Mouse (Mus musculus): ENCODE data around the gene Ghr. TPM values are rescaled to one million over a fixed set of nuclear protein-coding genes. Genes with fewer than 3 reads are reported as not detected.
A peak's percentile ranks its signal among the peaks of the same experiment; 100 is the strongest.

Gene Ghr
- polyA plus RNA-seq, 1 experiment from 2014 or later: 96.5 TPM

DNA sequence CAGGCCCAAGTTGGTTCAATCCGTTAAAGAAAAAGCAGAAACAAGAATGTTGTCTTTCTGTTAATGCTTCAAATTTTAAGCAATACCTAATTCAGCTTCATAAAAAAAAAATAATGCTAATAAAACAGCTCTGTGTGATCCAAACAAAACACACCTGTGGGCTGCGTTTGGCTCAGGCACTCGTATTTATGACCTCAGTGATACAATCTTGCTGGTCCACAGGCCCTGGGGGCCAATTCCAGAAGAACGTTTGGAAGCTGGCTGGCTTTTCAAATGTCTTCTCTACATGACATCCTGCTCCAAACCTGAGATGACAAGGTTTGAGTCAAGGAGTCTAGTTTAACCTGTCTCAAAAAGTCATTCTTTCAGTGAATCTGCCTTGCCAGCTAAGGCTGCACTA lies 156.9 kb downstream of the Ghr start:
- Histone ChIP-seq H3K9me3 (ENCODE audit: control insufficient read depth, low read length) (no peaks in the 10 kb centered on the region), H3K4me3 (ENCODE audit: low read length) (no peak overlapping the region), H3K4me2 (ENCODE audit: low read depth, low read length) (no peak overlapping the region), H3K36me3 (ENCODE audit: control insufficient read depth, insufficient read depth, low read length) (no peaks in the 10 kb centered on the region), H3K27ac (ENCODE audit: low read length) (no peak overlapping the region), H3K4me1 (ENCODE audit: control insufficient read depth, insufficient read depth, low read length) (peaks cover 5% of the 10 kb centered on the region; the same call in 1 of the 2 replicates), H3K9ac (ENCODE audit: low read depth, low read length) (no peak overlapping the region), H3K27me3 (replicated peaks; ENCODE audit: control insufficient read depth, insufficient read depth, low read length) (no peaks in the 10 kb centered on the region)
- WGBS: 30% methylated on average over 4 of the region's 4 CpGs
- ATAC-seq: no peak

DNA sequence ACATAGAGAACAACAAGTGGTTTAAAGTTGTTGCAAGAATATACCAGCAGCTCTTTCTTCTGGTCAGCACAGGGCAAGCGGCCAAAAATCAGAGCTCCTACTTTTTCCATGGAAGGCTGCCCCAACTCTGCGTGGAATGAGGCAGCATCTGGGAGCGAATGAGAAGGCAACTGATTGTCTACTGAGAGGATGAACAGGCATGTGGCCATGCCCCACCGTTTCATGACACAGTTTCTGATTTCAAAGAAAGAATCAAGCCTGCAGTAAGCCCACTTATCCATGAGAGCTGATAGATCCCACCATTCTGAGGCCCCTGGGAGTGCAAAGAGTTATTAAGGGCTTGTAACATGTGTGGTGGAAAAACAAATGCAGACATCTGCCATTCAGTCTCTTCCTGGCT lies 160.1 kb downstream of the Ghr start:
- Histone ChIP-seq H3K4me1 (ENCODE audit: control insufficient read depth, insufficient read depth, low read length) (peaks cover 5% of the 10 kb centered on the region; the same call in 1 of the 2 replicates), H3K9ac (ENCODE audit: low read depth, low read length) (no peak overlapping the region), H3K4me3 (ENCODE audit: low read length) (no peak overlapping the region), H3K4me2 (ENCODE audit: low read depth, low read length) (no peak overlapping the region), H3K27ac (ENCODE audit: low read length) (no peak overlapping the region), H3K36me3 (ENCODE audit: control insufficient read depth, insufficient read depth, low read length) (no peaks in the 10 kb centered on the region), H3K27me3 (replicated peaks; ENCODE audit: control insufficient read depth, insufficient read depth, low read length) (no peaks in the 10 kb centered on the region), H3K9me3 (ENCODE audit: control insufficient read depth, low read length) (no peaks in the 10 kb centered on the region)
- 71% methylated on average over 4 of the region's 4 CpGs for WGBS
- no peak for ATAC-seq

DNA sequence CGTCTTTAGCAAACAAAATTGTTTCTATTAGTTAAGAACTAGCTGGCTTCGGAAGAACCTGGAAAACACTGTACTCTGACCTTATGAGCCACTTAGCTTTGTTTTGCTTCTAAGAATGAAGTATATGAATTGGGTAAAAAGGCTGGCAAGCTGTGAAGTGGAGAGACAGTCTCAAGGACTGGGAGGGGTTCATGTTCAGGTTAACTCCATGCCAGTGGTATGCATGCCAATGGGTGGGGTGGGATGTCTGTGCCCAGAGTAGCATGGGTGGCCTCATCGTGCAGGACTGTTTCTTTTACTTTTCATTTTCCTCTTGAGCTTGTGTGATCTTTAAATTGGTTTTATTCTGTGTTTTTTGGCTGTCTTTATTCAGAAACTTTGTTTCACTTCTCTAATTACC lies 165.6 kb downstream of the Ghr start:
- Histone ChIP-seq H3K9ac (ENCODE audit: low read depth, low read length) (no peak overlapping the region), H3K4me3 (ENCODE audit: low read length) (no peak overlapping the region), H3K9me3 (ENCODE audit: control insufficient read depth, low read length) (no peaks in the 10 kb centered on the region), H3K36me3 (ENCODE audit: control insufficient read depth, insufficient read depth, low read length) (no peaks in the 10 kb centered on the region), H3K27ac (ENCODE audit: low read length) (no peak overlapping the region), H3K4me1 (ENCODE audit: control insufficient read depth, insufficient read depth, low read length) (no peaks in the 10 kb centered on the region), H3K27me3 (replicated peaks; ENCODE audit: control insufficient read depth, insufficient read depth, low read length) (no peaks in the 10 kb centered on the region), H3K4me2 (ENCODE audit: low read depth, low read length) (no peak overlapping the region)
- ATAC-seq: no peak
- 87% methylated on average over 3 of the region's 3 CpGs for WGBS

DNA sequence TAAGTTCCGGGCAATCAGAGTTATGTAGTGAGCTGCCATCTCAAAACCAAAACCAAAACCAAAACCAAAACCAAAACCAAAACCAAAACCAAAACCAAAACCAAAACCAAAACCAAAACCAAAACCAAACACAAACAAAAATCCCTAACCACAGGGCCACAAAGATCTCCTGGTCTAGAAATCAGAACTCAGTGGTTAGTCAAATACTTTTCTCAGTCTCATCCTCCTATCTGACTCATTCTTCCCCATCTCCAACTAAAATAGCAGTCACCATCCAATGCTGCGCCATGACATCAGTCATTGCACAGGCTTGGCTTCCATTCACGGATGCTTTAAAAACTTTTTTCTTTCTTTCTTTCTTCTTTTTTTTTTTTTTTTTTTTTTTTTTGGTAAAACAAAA lies 170.2 kb downstream of the Ghr start:
- Histone ChIP-seq H3K4me3 (ENCODE audit: low read length) (no peak overlapping the region), H3K4me2 (ENCODE audit: low read depth, low read length) (no peak overlapping the region), H3K4me1 (ENCODE audit: control insufficient read depth, insufficient read depth, low read length) (no peaks in the 10 kb centered on the region), H3K27me3 (replicated peaks; ENCODE audit: control insufficient read depth, insufficient read depth, low read length) (no peaks in the 10 kb centered on the region), H3K27ac (ENCODE audit: low read length) (no peak overlapping the region), H3K9me3 (ENCODE audit: control insufficient read depth, low read length) (no peaks in the 10 kb centered on the region), H3K36me3 (ENCODE audit: control insufficient read depth, insufficient read depth, low read length) (no peaks in the 10 kb centered on the region), H3K9ac (ENCODE audit: low read depth, low read length) (no peak overlapping the region)
- 90% methylated on average over 3 of the region's 3 CpGs for WGBS
- ATAC-seq: no peak

DNA sequence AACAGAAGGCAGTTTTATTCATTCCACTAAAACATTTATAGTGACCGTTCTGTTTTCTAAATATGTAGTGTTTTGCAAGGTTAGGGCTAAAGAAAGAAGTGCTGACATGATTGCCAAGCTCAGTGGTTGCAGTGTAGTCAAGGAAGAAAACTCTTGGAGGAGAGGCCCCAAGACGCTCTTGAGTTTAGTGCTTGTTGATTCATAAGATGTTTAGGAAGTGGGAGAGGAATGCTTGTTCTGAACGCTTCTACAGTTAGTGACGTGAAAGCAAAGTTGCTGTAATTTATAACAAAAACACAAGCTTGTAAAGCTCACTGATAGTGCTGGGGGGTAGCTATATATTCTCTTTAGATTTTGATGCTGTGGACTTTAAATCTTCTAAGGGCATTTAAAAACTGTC lies 174.8 kb downstream of the Ghr start:
- Histone ChIP-seq H3K4me2 (ENCODE audit: low read depth, low read length) (no peak overlapping the region), H3K27ac (ENCODE audit: low read length) (no peak overlapping the region), H3K9ac (ENCODE audit: low read depth, low read length) (no peak overlapping the region), H3K27me3 (replicated peaks; ENCODE audit: control insufficient read depth, insufficient read depth, low read length) (no peaks in the 10 kb centered on the region), H3K9me3 (ENCODE audit: control insufficient read depth, low read length) (no peaks in the 10 kb centered on the region), H3K36me3 (ENCODE audit: control insufficient read depth, insufficient read depth, low read length) (no peaks in the 10 kb centered on the region), H3K4me1 (ENCODE audit: control insufficient read depth, insufficient read depth, low read length) (no peaks in the 10 kb centered on the region), H3K4me3 (ENCODE audit: low read length) (no peak overlapping the region)
- ATAC-seq: no peak
- 56% methylated on average over 4 of the region's 4 CpGs for WGBS

DNA sequence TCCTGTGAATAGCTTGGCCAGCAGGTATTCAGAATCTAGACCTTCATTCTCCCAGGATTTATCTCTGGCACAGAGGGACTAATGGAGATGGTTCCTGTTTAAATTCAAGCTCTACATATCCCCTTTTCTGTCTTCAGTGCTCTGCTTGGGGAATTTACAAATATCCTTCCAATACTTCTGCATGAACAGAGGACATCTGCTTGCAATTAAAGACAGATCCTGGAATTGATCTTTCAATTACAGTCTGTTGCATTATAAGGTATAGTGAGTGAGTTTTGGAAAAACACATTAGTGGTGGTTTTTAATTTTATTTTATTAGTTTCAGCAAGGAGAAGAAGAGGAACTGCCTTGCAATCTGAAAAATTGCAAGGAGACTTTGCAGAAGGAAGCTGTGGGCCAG lies 184.1 kb downstream of the Ghr start:
- Histone ChIP-seq H3K27me3 (replicated peaks; ENCODE audit: control insufficient read depth, insufficient read depth, low read length) (no peaks in the 10 kb centered on the region), H3K4me1 (ENCODE audit: control insufficient read depth, insufficient read depth, low read length) (no peaks in the 10 kb centered on the region), H3K36me3 (ENCODE audit: control insufficient read depth, insufficient read depth, low read length) (no peaks in the 10 kb centered on the region), H3K9ac (ENCODE audit: low read depth, low read length) (no peak overlapping the region), H3K4me3 (ENCODE audit: low read length) (no peak overlapping the region), H3K9me3 (ENCODE audit: control insufficient read depth, low read length) (no peaks in the 10 kb centered on the region), H3K27ac (ENCODE audit: low read length) (no peak overlapping the region), H3K4me2 (ENCODE audit: low read depth, low read length) (no peak overlapping the region)
- no peak for ATAC-seq

DNA sequence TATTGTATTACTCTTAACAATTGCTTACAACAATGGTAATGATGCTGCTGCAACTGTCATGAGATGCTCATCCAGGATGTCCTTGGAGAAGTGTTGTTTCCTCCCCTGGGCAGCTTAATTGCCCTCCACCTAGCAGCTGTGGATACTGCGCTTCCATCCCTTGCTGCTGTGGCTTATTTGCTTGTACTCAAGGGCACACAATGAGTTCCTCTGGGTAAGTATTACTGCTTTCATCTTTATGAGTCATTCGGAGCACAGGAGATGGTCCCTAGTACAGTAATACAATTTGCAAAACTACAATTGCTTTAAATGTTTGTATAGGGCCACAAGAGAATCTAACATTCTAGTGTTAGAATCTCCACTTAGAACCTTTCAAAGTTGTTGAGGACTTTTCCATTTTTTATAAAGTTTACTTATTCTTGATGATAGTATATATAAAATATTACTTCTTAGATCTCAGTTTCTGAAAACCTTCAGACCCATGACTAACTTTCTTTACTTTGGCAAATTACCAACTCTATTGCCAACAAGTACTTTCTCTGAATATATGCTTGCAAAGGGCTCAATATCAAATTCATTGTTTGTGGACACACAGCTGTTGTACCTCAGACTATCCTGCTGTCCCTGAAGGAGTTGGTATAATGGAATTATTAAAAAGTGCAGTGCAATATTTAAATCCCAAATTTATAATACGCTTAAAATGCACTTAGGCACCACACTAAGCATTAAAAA lies 185.8 kb downstream of the Ghr start:
- no peak for ATAC-seq
- no peak overlapping the region for H3K9ac ChIP-seq (ENCODE audit: low read depth, low read length)
- H3K4me3 ChIP-seq (ENCODE audit: low read length): no peak overlapping the region
- 80% methylated on average over 3 of the region's 3 CpGs for WGBS
- H3K27ac ChIP-seq (ENCODE audit: low read length): no peak overlapping the region
- H3K36me3 ChIP-seq (ENCODE audit: control insufficient read depth, insufficient read depth, low read length): no peaks in the 10 kb centered on the region
- H3K9me3 ChIP-seq (ENCODE audit: control insufficient read depth, low read length): no peaks in the 10 kb centered on the region
- no peak overlapping the region for H3K4me2 ChIP-seq (ENCODE audit: low read depth, low read length)
- no peaks in the 10 kb centered on the region for H3K4me1 ChIP-seq (ENCODE audit: control insufficient read depth, insufficient read depth, low read length)
- H3K27me3 ChIP-seq (replicated peaks; ENCODE audit: control insufficient read depth, insufficient read depth, low read length): no peaks in the 10 kb centered on the region

DNA sequence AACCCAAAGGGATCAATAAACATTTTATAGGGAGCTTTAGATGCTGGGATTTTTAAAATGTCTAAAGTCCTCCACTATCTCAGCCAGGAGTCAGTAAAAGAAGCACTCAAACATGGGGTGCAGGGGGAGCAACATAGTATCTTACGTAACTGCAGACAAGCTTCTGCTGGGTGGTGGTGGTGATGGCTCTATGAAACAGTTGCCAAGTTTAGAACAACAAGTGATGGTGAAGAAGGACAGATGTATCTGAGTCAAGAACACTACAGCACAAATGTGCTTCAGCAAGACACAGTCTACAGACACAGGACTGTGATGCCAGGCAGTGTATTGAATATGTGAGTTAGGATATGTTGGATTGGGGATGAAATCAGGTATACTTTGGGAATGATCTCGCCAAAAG lies 187.1 kb downstream of the Ghr start:
- H3K27ac ChIP-seq (ENCODE audit: low read length): no peak overlapping the region
- WGBS: 83% methylated on average over 2 of the region's 2 CpGs
- no peak overlapping the region for H3K9ac ChIP-seq (ENCODE audit: low read depth, low read length)
- no peaks in the 10 kb centered on the region for H3K4me1 ChIP-seq (ENCODE audit: control insufficient read depth, insufficient read depth, low read length)
- no peaks in the 10 kb centered on the region for H3K36me3 ChIP-seq (ENCODE audit: control insufficient read depth, insufficient read depth, low read length)
- H3K9me3 ChIP-seq (ENCODE audit: control insufficient read depth, low read length): no peaks in the 10 kb centered on the region
- no peaks in the 10 kb centered on the region for H3K27me3 ChIP-seq (replicated peaks; ENCODE audit: control insufficient read depth, insufficient read depth, low read length)
- no peak for ATAC-seq
- no peak overlapping the region for H3K4me2 ChIP-seq (ENCODE audit: low read depth, low read length)
- no peak overlapping the region for H3K4me3 ChIP-seq (ENCODE audit: low read length)

DNA sequence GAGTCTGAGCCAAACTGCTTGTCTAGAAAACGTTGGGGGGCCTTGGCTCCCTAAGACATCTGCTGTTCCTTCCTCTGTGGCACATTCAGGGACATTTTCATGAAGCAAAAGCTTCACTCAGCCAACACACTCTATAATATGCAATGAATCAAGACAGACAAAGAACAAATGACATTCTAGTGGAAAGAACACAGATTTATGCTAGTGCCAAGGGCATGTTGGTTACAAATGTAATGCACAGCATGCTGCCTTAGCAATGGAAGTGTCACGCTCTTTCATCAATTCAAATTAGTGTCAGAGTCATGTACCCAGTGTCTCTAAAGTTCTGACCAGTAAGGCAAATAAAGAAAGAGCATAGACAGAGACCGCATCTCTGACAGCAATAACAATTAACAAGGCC lies 187.6 kb downstream of the Ghr start:
- Histone ChIP-seq H3K27ac (ENCODE audit: low read length) (no peak overlapping the region), H3K27me3 (replicated peaks; ENCODE audit: control insufficient read depth, insufficient read depth, low read length) (no peaks in the 10 kb centered on the region), H3K4me3 (ENCODE audit: low read length) (no peak overlapping the region), H3K9ac (ENCODE audit: low read depth, low read length) (no peak overlapping the region), H3K4me2 (ENCODE audit: low read depth, low read length) (no peak overlapping the region), H3K9me3 (ENCODE audit: control insufficient read depth, low read length) (no peaks in the 10 kb centered on the region), H3K36me3 (ENCODE audit: control insufficient read depth, insufficient read depth, low read length) (no peaks in the 10 kb centered on the region), H3K4me1 (ENCODE audit: control insufficient read depth, insufficient read depth, low read length) (no peaks in the 10 kb centered on the region)
- no peak for ATAC-seq
- 75% methylated on average over 3 of the region's 3 CpGs for WGBS

DNA sequence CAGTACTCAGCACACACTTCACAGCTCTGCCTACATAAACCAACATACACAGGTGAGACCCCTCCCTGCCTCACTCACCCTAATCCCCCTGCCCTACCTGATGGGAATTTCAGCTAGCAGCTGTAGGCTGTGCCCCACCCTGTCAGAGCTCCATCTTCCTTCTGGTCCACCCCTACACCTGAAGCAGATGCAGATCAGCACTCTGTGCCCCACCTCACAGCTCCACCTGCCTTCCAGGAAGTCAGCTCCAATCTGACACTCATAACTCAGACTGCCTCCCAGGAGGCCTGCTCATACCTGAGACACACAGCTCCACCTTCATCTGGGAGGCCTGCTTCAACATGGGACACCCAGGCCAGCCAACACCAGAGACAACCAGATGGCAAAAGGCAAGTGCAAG lies 192.6 kb downstream of the Ghr start:
- no peak overlapping the region for H3K27ac ChIP-seq (ENCODE audit: low read length)
- H3K4me2 ChIP-seq (ENCODE audit: low read depth, low read length): no peak overlapping the region
- no peaks in the 10 kb centered on the region for H3K9me3 ChIP-seq (ENCODE audit: control insufficient read depth, low read length)
- no peak overlapping the region for H3K4me3 ChIP-seq (ENCODE audit: low read length)
- ATAC-seq: peak; percentile 59
- no peaks in the 10 kb centered on the region for H3K27me3 ChIP-seq (replicated peaks; ENCODE audit: control insufficient read depth, insufficient read depth, low read length)
- no peaks in the 10 kb centered on the region; the same call in 1 of the 2 replicates for H3K4me1 ChIP-seq (ENCODE audit: control insufficient read depth, insufficient read depth, low read length)
- no peak overlapping the region for H3K9ac ChIP-seq (ENCODE audit: low read depth, low read length)
- no peaks in the 10 kb centered on the region for H3K36me3 ChIP-seq (ENCODE audit: control insufficient read depth, insufficient read depth, low read length)
